Mouse (Mus musculus): ENCODE results near the gene Ccdc144b. TPM values are rescaled to one million over a fixed set of nuclear protein-coding genes. Genes with fewer than 3 reads are reported as not detected.

The Ccdc144b gene
- total RNA-seq, 2 experiments from 2014 or later = not detected

DNA sequence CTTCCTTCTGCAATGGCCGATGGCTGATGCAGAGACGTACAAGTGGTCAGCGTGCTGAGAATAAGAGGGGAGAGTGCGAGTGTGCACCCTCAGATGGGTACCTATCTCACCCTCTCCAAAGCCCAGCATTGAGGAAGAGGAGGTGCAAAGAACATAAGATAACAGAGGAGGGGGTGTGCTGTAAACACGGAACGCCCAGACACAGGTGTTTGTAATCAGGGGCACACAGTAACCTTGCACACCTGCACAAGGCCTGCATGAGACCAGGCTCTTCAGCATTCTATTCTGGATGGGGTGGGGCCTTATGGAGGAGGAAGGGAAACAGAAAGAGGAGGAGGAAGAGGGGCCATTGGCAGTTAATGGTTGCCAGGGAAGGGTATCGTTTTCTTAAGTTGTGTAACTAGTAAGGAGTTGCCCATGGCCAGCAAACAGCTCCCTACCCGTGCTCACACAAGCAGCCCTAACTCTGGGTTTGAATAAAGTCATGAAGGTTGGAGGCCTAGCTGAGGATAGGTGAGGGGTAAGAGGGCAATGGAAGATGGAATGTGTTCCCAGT lies 85.9 kb downstream of the Ccdc144b start:
- intact Hi-C loops (cut with DNase I) = no loop called here
- DNase-seq (ENCODE audit: extremely low spot score in 1 of 2, low spot score in 2 of 2) = no peak

DNA sequence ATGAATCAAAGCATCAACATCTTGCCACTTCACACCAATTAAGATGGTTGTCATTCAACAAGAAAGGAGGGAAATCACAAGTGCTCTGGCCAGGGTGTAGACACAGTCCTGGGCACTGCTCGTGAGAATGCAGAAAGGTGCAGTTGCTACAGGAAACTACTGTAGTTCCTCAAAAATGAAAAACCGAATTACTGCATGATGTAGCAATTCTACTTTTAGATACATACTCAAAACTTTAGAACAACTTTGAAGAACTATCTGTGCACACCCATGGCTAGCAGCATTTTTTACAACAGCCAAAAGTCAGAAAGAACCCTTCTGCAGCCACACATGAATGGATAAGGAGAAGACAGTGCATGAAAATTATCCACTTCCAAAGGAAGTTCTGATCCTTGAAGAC lies 86.9 kb downstream of the Ccdc144b start:
- DNase-seq (ENCODE audit: extremely low spot score in 1 of 2, low spot score in 2 of 2) = no peak
- intact Hi-C loops (cut with DNase I) = no loop called here

DNA sequence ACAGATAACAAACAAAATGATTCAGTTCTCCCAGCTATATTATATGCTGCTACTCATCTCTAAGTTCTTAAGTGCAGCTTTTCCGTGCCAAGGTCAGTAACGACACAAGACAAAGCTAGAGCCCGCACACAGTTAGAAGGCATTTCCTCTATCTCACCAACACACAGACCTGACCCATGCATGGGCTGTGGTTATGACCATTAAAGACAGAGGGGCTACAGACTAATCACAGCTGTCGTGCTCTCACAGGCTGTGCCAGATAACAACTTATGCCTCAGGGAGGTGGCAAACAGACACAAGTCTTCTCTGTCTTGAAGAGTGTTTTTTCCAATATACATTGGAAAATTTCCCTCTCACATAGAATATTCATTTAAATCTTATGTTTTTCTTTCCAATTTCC lies 88.4 kb downstream of the Ccdc144b start:
- DNase-seq (ENCODE audit: extremely low spot score in 1 of 2, low spot score in 2 of 2) = no peak
- intact Hi-C loops (cut with DNase I) = no loop called here

DNA sequence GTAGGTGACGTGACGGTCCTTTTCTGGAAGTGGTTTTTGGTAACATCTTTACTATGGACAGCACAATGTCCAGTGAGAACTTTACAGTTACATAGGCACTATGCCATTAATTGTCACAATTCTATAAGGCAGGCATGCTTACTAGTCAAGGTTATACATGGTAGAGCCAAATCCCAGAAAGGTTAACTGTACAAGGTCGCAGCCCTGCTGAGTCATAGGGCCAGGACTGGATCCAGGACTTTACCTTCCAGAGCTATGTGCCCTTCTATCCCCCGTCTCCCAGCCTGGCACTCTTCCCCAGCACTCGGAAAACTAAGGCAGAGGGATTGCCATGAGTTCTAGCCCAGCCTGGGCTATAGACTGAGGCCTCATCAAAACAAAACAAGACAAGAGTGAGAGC lies 89.4 kb downstream of the Ccdc144b start:
- intact Hi-C loops (cut with DNase I) = no loop called here
- DNase-seq (ENCODE audit: extremely low spot score in 1 of 2, low spot score in 2 of 2) = no peak

DNA sequence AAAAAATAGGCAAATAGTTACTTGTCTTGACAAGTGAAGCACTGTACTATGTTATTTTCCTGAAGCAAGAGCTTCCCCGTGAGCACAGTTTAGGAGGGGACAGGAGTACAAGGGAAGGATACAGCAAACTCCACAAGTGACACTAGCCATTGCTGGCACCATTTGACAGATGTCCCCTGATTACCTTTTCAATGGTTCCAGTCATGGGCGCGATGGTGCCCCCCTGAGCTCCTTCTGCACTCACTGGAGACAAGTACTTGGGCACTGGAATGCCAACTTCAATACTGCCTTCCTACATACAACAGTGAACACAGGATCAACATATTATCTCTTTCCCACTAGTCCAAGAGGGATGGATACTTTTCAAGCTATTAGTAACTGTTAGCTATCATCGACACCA lies 89.9 kb downstream of the Ccdc144b start:
- intact Hi-C loops (cut with DNase I) = no loop called here
- no peak for DNase-seq (ENCODE audit: extremely low spot score in 1 of 2, low spot score in 2 of 2)

DNA sequence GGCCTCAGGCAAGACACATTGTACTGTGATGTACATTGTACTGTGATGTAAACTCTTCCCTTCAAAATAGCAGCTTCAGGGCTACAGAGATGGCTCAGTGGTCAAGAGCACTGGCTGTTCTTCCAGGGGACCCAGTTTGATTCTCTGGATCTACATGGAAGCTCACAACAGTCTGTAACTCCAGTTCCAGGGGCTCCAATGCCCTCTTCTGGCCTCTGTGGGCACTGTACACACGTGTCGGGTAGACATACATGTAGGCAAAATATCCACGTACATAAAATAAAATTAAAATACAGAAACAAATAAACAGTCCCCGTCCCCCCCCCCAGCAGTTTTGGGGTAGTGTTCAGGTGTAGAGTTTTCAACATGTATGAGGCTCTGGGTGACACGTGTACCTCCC lies 90.4 kb downstream of the Ccdc144b start:
- intact Hi-C loops (cut with DNase I) = no loop called here
- DNase-seq (ENCODE audit: extremely low spot score in 1 of 2, low spot score in 2 of 2) = no peak

Other genes starting within 250 kb of the Ccdc144b start
- 10 to 100 TPM; 69.2 to 73.8 TPM for gene Dcun1d1, start 116.1 kb downstream of the Ccdc144b start, total RNA-seq (2021)
- gene Mccc1, start 52.9 kb downstream of the Ccdc144b start, total RNA-seq (2021) = 10 to 100 TPM; 27.2 to 33.1 TPM
- gene Acad9, start 12.4 kb upstream of the Ccdc144b start, total RNA-seq (2021) = 10 to 100 TPM; 43.0 to 48.4 TPM
- gene D3Ertd254e, start 97.5 kb upstream of the Ccdc144b start, total RNA-seq (2021) = 10 to 100 TPM; 17.2 to 18.4 TPM
- gene Qrfpr, start 168.8 kb upstream of the Ccdc144b start, total RNA-seq (2021) = 1 to 10 TPM; 2.3 to 3.0 TPM

Measured in left cerebral cortex, postnatal 10 days (tissue).